Mouse (Mus musculus): ENCODE measurements at regions not wholly inside any gene's neighbourhood (a gene's known extent, or its start where the extent isn't known, plus 50 kb on each side); places are given as distances from the start of the nearest gene placed in this dataset.

- no peak for TF ChIP-seq POLR2A (IDR thresholded peaks at IDR 0.05; ENCODE audit: insufficient read length, low read depth)
- no peak for TF ChIP-seq CEBPB (IDR thresholded peaks at IDR 0.05; ENCODE audit: insufficient read depth, poor library complexity, severe bottlenecking)
- TF ChIP-seq TCF12 (IDR thresholded peaks at IDR 0.05; ENCODE audit: insufficient read depth, poor library complexity, severe bottlenecking) = no peak
- TF ChIP-seq POLR2AphosphoS2 (IDR thresholded peaks at IDR 0.05; ENCODE audit: insufficient read length, low read depth) = no peak
- TF ChIP-seq MAX (IDR thresholded peaks at IDR 0.05; ENCODE audit: low read depth) = no peak
- no peak for TF ChIP-seq USF1 (IDR thresholded peaks at IDR 0.05; ENCODE audit: low read depth)
- TF ChIP-seq MYOD1 (IDR thresholded peaks at IDR 0.05; ENCODE audit: control insufficient read depth in 1 of 3, insufficient read length in 2 of 3, low read depth in 2 of 3) = no peak
- TF ChIP-seq REST (IDR thresholded peaks at IDR 0.05; ENCODE audit: insufficient read depth, insufficient read length) = no peak
- no peak for TF ChIP-seq SRF (IDR thresholded peaks at IDR 0.05; ENCODE audit: control insufficient read depth, insufficient read length, low read depth)
These were observed 412.5 kb upstream of the Pmfbp1 start for GRCm38 (mm10) chr8:109081295-109081694.
